Mouse (Mus musculus): ENCODE results near the gene Olfr476. TPM values are rescaled to one million over a fixed set of nuclear protein-coding genes. Genes with fewer than 3 reads are reported as not detected.
"Not testable (repeated sequence)": the region's sequence is repeated elsewhere in the genome, so short reads cannot be mapped to it uniquely, and the experiment has no call there.

Gene Olfr476
- not detected for total RNA-seq (2021)
- long read RNA-seq, experiment 1, result 0 reads
- long read RNA-seq, experiment 2, result 0 reads

DNA sequence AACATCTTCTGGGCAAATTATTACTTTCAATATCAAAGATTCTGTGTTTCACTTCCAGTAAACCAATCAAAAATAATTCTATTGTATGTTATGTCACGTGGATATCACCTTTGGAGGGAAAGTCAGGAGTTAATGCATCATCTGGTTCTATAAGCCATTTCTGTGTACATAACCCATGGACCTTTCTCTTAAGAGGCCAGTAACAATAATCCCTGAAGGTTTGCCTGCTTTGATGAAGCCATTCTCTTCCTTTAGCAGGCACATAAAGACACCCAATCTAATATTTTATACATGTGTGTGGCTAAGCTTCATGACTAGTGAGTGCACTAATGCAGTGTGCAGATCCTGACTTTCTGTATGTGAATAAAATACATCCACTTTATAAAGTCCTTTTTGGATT is at the start of gene Olfr476:
Gene Olfr476 (plus strand): TSS at position 301 of the 400 bp plus-strand sequence.
- no peak for DNase-seq (ENCODE audit: low spot score in 2 of 2)

GRCm38 (mm10) chr7:107930146-107930545 is 34.5 kb upstream of the Olfr476 start, which contains the start of gene Olfr473:
Olfr473 (plus strand) TSS chr7:107930446.
- no peak for DNase-seq (ENCODE audit: low spot score in 2 of 2)

- not testable (repeated sequence) for DNase-seq (ENCODE audit: low spot score in 2 of 2)
Measured at GRCm38 (mm10) chr7:107952539-107952938, 12.1 kb upstream of the Olfr476 start.

GRCm38 (mm10) chr7:107954343-107954742 is 10.3 kb upstream of the Olfr476 start, which contains the start of gene Olfr474:
Olfr474 (plus strand) TSS chr7:107954643.
- no peak for DNase-seq (ENCODE audit: low spot score in 2 of 2)

GRCm38 (mm10) chr7:107986393-107986792 is 21.8 kb downstream of the Olfr476 start, which contains the start of gene Olfr477:
Olfr477 (plus strand) TSS chr7:107986693.
- DNase-seq (ENCODE audit: low spot score in 2 of 2), result no peak

- DNase-seq (ENCODE audit: low spot score in 2 of 2), result not testable (repeated sequence)
Measured at GRCm38 (mm10) chr7:108014256-108014655, 49.7 kb downstream of the Olfr476 start.

Other genes starting within 250 kb of the Olfr476 start
- gene Cyb5r2, start 206.8 kb upstream of the Olfr476 start, total RNA-seq (2021), result not detected
- not detected for gene Ovch2, start 163.6 kb upstream of the Olfr476 start, total RNA-seq (2021)
- not detected for gene Olfr467, start 152.5 kb upstream of the Olfr476 start, total RNA-seq (2021)
- not detected for gene Olfr469, start 139.3 kb upstream of the Olfr476 start, total RNA-seq (2021)
- not detected for gene Olfr470, start 117.3 kb upstream of the Olfr476 start, total RNA-seq (2021)
- not detected for gene Olfr472, start 66.9 kb upstream of the Olfr476 start, total RNA-seq (2021)
- not detected for gene Olfr473, start 34.4 kb upstream of the Olfr476 start, total RNA-seq (2021)
- gene Olfr474, start 10.2 kb upstream of the Olfr476 start, total RNA-seq (2021), result not detected
- not detected for gene Olfr477, start 21.9 kb downstream of the Olfr476 start, total RNA-seq (2021)
- gene Olfr478, start 69.2 kb downstream of the Olfr476 start, total RNA-seq (2021), result not detected
- gene Olfr479, start 85.9 kb downstream of the Olfr476 start, total RNA-seq (2021), result not detected
- not detected for gene Olfr480, start 102.5 kb downstream of the Olfr476 start, total RNA-seq (2021)
- not detected for gene Olfr481, start 115.1 kb downstream of the Olfr476 start, total RNA-seq (2021)
- gene Olfr482, start 132.8 kb downstream of the Olfr476 start, total RNA-seq (2021), result 1 to 10 TPM; 1.9 to 2.0 TPM
- not detected for gene Olfr483, start 136.0 kb downstream of the Olfr476 start, total RNA-seq (2021)
- not detected for gene Olfr484, start 162.6 kb downstream of the Olfr476 start, total RNA-seq (2021)
- not detected for gene Olfr485, start 195.1 kb downstream of the Olfr476 start, total RNA-seq (2021)
- not detected for gene Olfr486, start 207.9 kb downstream of the Olfr476 start, total RNA-seq (2021)
- gene Olfr487, start 249.8 kb downstream of the Olfr476 start, total RNA-seq (2021), result not detected